Mouse (Mus musculus) heart, embryonic 15.5 days (tissue): ENCODE results near the gene Prpf40a. TPM values are rescaled to one million over a fixed set of nuclear protein-coding genes. Genes with fewer than 3 reads are reported as not detected.

Source experiments
- ATAC-seq: fragments of 200-750 bp; cut with Nextera tagmentation; replicated peaks from 2 replicates; pipeline ENCODE4 v1.8.0; 2017; ENCODE audit warnings: low read depth, moderate TSS enrichment; ENCODE audit not compliant: insufficient number of reproducible peaks, insufficient read depth, low FRiP score
- H3K27ac ChIP-seq: fragments of 300-500 bp; sonication (generic); 2 replicates; pipeline ENCODE4 v1.5.1; 2015; ENCODE audit warnings: mild to moderate bottlenecking, inconsistent platforms
- H3K27me3 ChIP-seq: fragments of 300-500 bp; sonication (generic); 2 replicates; pipeline ENCODE4 v1.6.1; 2015; ENCODE audit warnings: inconsistent platforms
- H3K36me3 ChIP-seq: fragments of 300-500 bp; sonication (generic); 2 replicates; pipeline ENCODE4 v1.6.1; 2015; ENCODE audit warnings: mild to moderate bottlenecking, inconsistent platforms
- H3K4me1 ChIP-seq: fragments of 300-500 bp; sonication (generic); replicated peaks from 2 replicates; pipeline ENCODE4 v1.6.1; 2015; ENCODE audit warnings: inconsistent platforms
- H3K4me2 ChIP-seq: fragments of 300-500 bp; sonication (generic); 2 replicates; pipeline ENCODE4 v1.6.1; 2015; ENCODE audit warnings: inconsistent platforms, mild to moderate bottlenecking, moderate library complexity
- H3K4me3 ChIP-seq: fragments of 300-500 bp; sonication (generic); 2 replicates; pipeline ENCODE4 v1.5.1; 2015; ENCODE audit warnings: mild to moderate bottlenecking, inconsistent platforms
- H3K9ac ChIP-seq: fragments of 300-500 bp; sonication (generic); 2 replicates; pipeline ENCODE4 v1.6.1; 2015; ENCODE audit warnings: mild to moderate bottlenecking, inconsistent platforms
- H3K9me3 ChIP-seq: fragments of 300-500 bp; sonication (generic); replicated peaks from 2 replicates; pipeline ENCODE4 v1.6.1; 2016; ENCODE audit warnings: inconsistent platforms
- WGBS: fragments of 180-500 bp; shearing (Covaris S2); methylation state at CpG from one replicate; pipeline ENCODE4 v1.1.7; 2015; ENCODE audit warnings: mixed read lengths; 5-methylcytosine and 5-hydroxymethylcytosine counted together
- polyA plus RNA-seq: library from polyadenylated mRNA; unstranded; fragments of >200 nt; fragmentation: Nextera tagmentation; extraction: Ambion mirVana; gene quantifications from 2 replicates; pipeline ENCODE4 v1.2.1, GENCODE M21; 2015

The Prpf40a gene
- polyA plus RNA-seq, 1 experiment from 2014 or later = 72.1 TPM

GRCm38 (mm10) chr2:53189811-53190210, 1.3 kb downstream of the Prpf40a start:
- WGBS = 73% methylated on average over 3 of the region's 3 CpGs
- Histone ChIP-seq H3K9me3 (no peaks in the 10 kb centered on the region), H3K9ac (no peak overlapping the region), H3K4me3 (peak overlapping the region; percentile 77), H3K27me3 (no peaks in the 10 kb centered on the region), H3K4me2 (peak overlapping the region; percentile 78), H3K4me1 (peaks cover 12% of the 10 kb centered on the region), H3K36me3 (peaks cover 3% of the 10 kb centered on the region), H3K27ac (no peak overlapping the region)
- ATAC-seq = no peak

GRCm38 (mm10) chr2:53179876-53180275, 11.2 kb downstream of the Prpf40a start:
- Histone ChIP-seq H3K4me2 (no peak overlapping the region), H3K27me3 (no peaks in the 10 kb centered on the region), H3K36me3 (peaks cover 9% of the 10 kb centered on the region), H3K27ac (no peak overlapping the region), H3K9ac (no peak overlapping the region), H3K4me1 (peaks cover 6% of the 10 kb centered on the region), H3K9me3 (no peaks in the 10 kb centered on the region), H3K4me3 (no peak overlapping the region)
- ATAC-seq = no peak

GRCm38 (mm10) chr2:53178966-53179365, 12.1 kb downstream of the Prpf40a start:
- 85% methylated on average over 3 of the region's 3 CpGs for WGBS
- no peak overlapping the region for H3K27ac ChIP-seq
- no peaks in the 10 kb centered on the region for H3K9me3 ChIP-seq
- H3K4me2 ChIP-seq = no peak overlapping the region
- H3K4me3 ChIP-seq = no peak overlapping the region
- H3K27me3 ChIP-seq = no peaks in the 10 kb centered on the region
- no peak overlapping the region for H3K9ac ChIP-seq
- H3K36me3 ChIP-seq = peaks cover 15% of the 10 kb centered on the region
- peaks cover 6% of the 10 kb centered on the region for H3K4me1 ChIP-seq
- ATAC-seq = no peak

GRCm38 (mm10) chr2:53173966-53174365, 17.1 kb downstream of the Prpf40a start:
- no peak overlapping the region for H3K27ac ChIP-seq
- no peak overlapping the region for H3K9ac ChIP-seq
- H3K4me1 ChIP-seq = no peaks in the 10 kb centered on the region
- peaks cover 17% of the 10 kb centered on the region for H3K36me3 ChIP-seq
- no peak for ATAC-seq
- no peak overlapping the region for H3K4me3 ChIP-seq
- H3K4me2 ChIP-seq = no peak overlapping the region
- no peaks in the 10 kb centered on the region for H3K27me3 ChIP-seq
- H3K9me3 ChIP-seq = no peaks in the 10 kb centered on the region

- Histone ChIP-seq H3K4me3 (no peak overlapping the region), H3K27me3 (no peaks in the 10 kb centered on the region), H3K9ac (no peak overlapping the region), H3K9me3 (no peaks in the 10 kb centered on the region), H3K27ac (no peak overlapping the region), H3K36me3 (peaks cover 44% of the 10 kb centered on the region), H3K4me2 (no peak overlapping the region), H3K4me1 (no peaks in the 10 kb centered on the region)
- ATAC-seq = no peak
These were observed 44.2 kb downstream of the Prpf40a start for GRCm38 (mm10) chr2:53146852-53147251.

- no peak overlapping the region for H3K9ac ChIP-seq
- 90% methylated on average over 9 of the region's 9 CpGs for WGBS
- no peaks in the 10 kb centered on the region for H3K4me1 ChIP-seq
- no peak for ATAC-seq
- H3K27me3 ChIP-seq = no peaks in the 10 kb centered on the region
- H3K9me3 ChIP-seq = no peaks in the 10 kb centered on the region
- no peak overlapping the region for H3K4me2 ChIP-seq
- no peak overlapping the region for H3K4me3 ChIP-seq
- H3K36me3 ChIP-seq = no peaks in the 10 kb centered on the region; the same call in 1 of the 2 replicates
- no peak overlapping the region for H3K27ac ChIP-seq
These were observed 59.5 kb downstream of the Prpf40a start for GRCm38 (mm10) chr2:53131567-53131966.

GRCm38 (mm10) chr2:53129070-53129469, 62.0 kb downstream of the Prpf40a start:
- H3K27me3 ChIP-seq = no peaks in the 10 kb centered on the region
- WGBS = 75% methylated on average over 6 of the region's 6 CpGs
- no peaks in the 10 kb centered on the region for H3K9me3 ChIP-seq
- H3K27ac ChIP-seq = no peak overlapping the region
- no peak for ATAC-seq
- H3K4me3 ChIP-seq = no peak overlapping the region
- no peak overlapping the region for H3K9ac ChIP-seq
- H3K4me1 ChIP-seq = no peaks in the 10 kb centered on the region
- no peaks in the 10 kb centered on the region for H3K36me3 ChIP-seq
- no peak overlapping the region for H3K4me2 ChIP-seq

- no peak overlapping the region for H3K27ac ChIP-seq
- no peak overlapping the region for H3K4me2 ChIP-seq
- no peaks in the 10 kb centered on the region for H3K27me3 ChIP-seq
- H3K4me3 ChIP-seq = no peak overlapping the region
- WGBS = 82% methylated on average over 3 of the region's 3 CpGs
- H3K36me3 ChIP-seq = no peaks in the 10 kb centered on the region
- H3K4me1 ChIP-seq = no peaks in the 10 kb centered on the region
- H3K9ac ChIP-seq = no peak overlapping the region
- ATAC-seq = no peak
- no peaks in the 10 kb centered on the region for H3K9me3 ChIP-seq
These were observed 65.1 kb downstream of the Prpf40a start for GRCm38 (mm10) chr2:53125998-53126397.

GRCm38 (mm10) chr2:53121797-53122196, 69.3 kb downstream of the Prpf40a start:
- H3K27me3 ChIP-seq = no peaks in the 10 kb centered on the region
- H3K4me3 ChIP-seq = no peak overlapping the region
- H3K9me3 ChIP-seq = no peaks in the 10 kb centered on the region
- no peaks in the 10 kb centered on the region for H3K4me1 ChIP-seq
- 68% methylated on average over 5 of the region's 5 CpGs for WGBS
- H3K27ac ChIP-seq = no peak overlapping the region
- ATAC-seq = no peak
- no peak overlapping the region for H3K4me2 ChIP-seq
- H3K9ac ChIP-seq = no peak overlapping the region
- peaks cover under 1% of the 10 kb centered on the region; the same call in 1 of the 2 replicates for H3K36me3 ChIP-seq

- Histone ChIP-seq H3K4me3 (no peak overlapping the region), H3K36me3 (no peaks in the 10 kb centered on the region), H3K9me3 (no peaks in the 10 kb centered on the region), H3K4me1 (no peaks in the 10 kb centered on the region), H3K9ac (no peak overlapping the region), H3K27me3 (no peaks in the 10 kb centered on the region), H3K27ac (no peak overlapping the region), H3K4me2 (no peak overlapping the region)
- no peak for ATAC-seq
- WGBS = 78% methylated on average over 5 of the region's 5 CpGs
These were observed 82.5 kb downstream of the Prpf40a start for GRCm38 (mm10) chr2:53108547-53108946.

- Histone ChIP-seq H3K27ac (no peak overlapping the region), H3K4me1 (no peaks in the 10 kb centered on the region), H3K4me2 (no peak overlapping the region), H3K4me3 (no peak overlapping the region), H3K9me3 (no peaks in the 10 kb centered on the region), H3K27me3 (no peaks in the 10 kb centered on the region), H3K36me3 (no peaks in the 10 kb centered on the region), H3K9ac (no peak overlapping the region)
- 78% methylated on average over 8 of the region's 8 CpGs for WGBS
- ATAC-seq = no peak
These were observed 84.6 kb downstream of the Prpf40a start for GRCm38 (mm10) chr2:53106472-53106871.

GRCm38 (mm10) chr2:53106056-53106455, 85.0 kb downstream of the Prpf40a start:
- Histone ChIP-seq H3K4me2 (no peak overlapping the region), H3K27me3 (no peaks in the 10 kb centered on the region), H3K4me1 (no peaks in the 10 kb centered on the region), H3K36me3 (no peaks in the 10 kb centered on the region), H3K4me3 (no peak overlapping the region), H3K9ac (no peak overlapping the region), H3K9me3 (no peaks in the 10 kb centered on the region), H3K27ac (no peak overlapping the region)
- no peak for ATAC-seq
- WGBS = 57% methylated on average over 7 of the region's 7 CpGs
